Mouse (Mus musculus) testis, adult 2 months (tissue): ENCODE results near the gene Trim11.

ENCODE experiments used
- CTCF ChIP-seq: fragments of 200-500 bp; IDR thresholded peaks from 2 replicates; pipeline ENCODE4 v1.5.1; 2012; ENCODE audit warnings: low read depth, mild to moderate bottlenecking, inconsistent platforms, low read length, moderate library complexity; ENCODE audit not compliant: control insufficient read depth, insufficient read depth, insufficient replicate concordance
- POLR2A ChIP-seq: fragments of 200-500 bp; IDR thresholded peaks from 2 replicates; pipeline ENCODE4 v1.6.1; 2012; ENCODE audit warnings: low read depth, mild to moderate bottlenecking, inconsistent platforms, low read length, moderate library complexity; ENCODE audit not compliant: control insufficient read depth

DNA sequence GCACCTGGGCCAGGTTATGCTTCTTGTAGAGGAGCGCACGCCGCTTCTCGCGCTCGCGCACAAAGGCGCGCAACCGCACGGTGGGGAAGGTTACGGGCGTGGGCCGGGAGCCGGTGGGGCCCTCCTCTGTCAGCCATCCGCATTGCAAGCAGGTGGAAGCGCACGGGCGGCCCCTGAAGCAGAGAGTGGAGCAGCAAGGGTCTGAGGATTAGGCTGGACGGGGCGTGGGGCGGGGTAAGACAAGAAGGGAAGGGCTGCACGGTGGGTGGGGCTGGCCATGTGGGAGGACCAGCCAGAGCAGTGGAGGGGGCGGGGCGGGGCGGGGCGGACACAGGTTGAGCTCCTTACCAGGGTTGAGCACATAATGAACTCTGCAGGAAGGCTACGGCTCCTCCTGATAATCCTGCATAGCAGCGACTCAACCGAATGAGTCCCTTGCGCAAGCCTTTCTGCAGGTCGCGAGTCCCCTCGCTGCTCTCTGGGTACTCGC lies 16.5 kb downstream of the Trim11 start:
- TF ChIP-seq POLR2A (no peak), CTCF (no peak)
